8 mouse cellular contexts compared by ENCODE assay signal in the genomic region with DNA sequence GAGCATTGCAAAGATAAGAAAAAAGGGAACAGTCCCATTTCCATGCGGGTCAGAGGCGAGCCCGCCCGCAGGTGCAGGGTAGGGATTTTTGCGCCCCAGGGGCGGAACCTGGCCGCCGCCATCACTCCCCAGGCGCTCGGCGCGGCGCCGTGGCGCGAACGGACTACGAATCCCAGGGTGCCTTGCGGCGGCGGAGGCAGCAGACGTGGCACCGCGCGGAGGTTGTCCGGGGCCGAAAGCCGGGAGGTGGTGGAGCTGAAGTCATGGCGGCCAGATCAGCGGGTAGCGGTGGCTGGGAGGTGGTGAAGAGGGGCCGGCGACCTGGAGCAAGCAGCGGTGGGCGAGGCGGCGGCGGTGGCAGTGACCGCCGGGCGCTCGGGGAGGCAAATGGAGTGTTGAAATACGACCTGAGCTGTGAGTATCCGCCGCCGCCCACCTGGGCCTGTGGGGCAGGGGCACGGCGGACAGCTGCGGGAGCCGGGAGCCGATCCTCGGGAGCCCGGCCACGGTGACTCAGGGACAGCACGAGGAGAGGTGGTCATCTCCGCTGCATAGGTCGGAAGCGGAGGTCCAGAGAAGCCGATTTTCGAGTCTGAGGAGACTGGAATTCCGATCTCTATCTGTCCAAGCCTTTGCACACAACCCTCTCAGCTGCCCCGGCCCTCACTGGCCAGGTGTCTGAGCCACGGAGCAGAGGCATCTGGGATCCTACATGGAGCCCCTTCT. TPM values are rescaled to one million over a fixed set of nuclear protein-coding genes. Genes with fewer than 3 reads are reported as not detected.
A peak's percentile ranks its signal among the peaks of the same experiment; 100 is the strongest.
DNase-seq lines count a peak whose midpoint lies in the region; ATAC-seq and TF ChIP-seq lines count a peak whose summit lies in the region.

No protein-coding gene starts in this region.

- H3K9ac ChIP-seq in embryonic facial prominence, embryonic 14.5 days (ENCODE audit: low read depth, low read length): peak overlapping the region; percentile 93
- H3K9ac ChIP-seq in kidney, embryonic 14.5 days (ENCODE audit: low read depth, low read length): peak overlapping the region; percentile 85

- WGBS in bone marrow, adult 2 months: under 1% methylated on average over 63 of the region's 63 CpGs
- WGBS in embryonic facial prominence, embryonic 14.5 days: under 1% methylated on average over 40 of the region's 63 CpGs
- under 1% methylated on average over 59 of the region's 63 CpGs for WGBS in kidney, embryonic 14.5 days

- H3K27me3 ChIP-seq in embryonic facial prominence, embryonic 14.5 days (replicated peaks; ENCODE audit: control insufficient read depth, insufficient read depth, low read length): no peaks in the 10 kb centered on the region
- no peaks in the 10 kb centered on the region for H3K27me3 ChIP-seq in kidney, embryonic 14.5 days (ENCODE audit: control insufficient read depth, insufficient read depth, low read length)

- ATAC-seq in embryonic facial prominence, embryonic 14.5 days (ENCODE audit: low read depth): peak; percentile 95
- peak; percentile 92 for ATAC-seq in kidney, embryonic 14.5 days (ENCODE audit: low FRiP score, low TSS enrichment)

- peak; percentile 88; the same call in 1 of the 2 replicates for TF ChIP-seq POLR2A in bone marrow, adult 2 months (IDR thresholded peaks at IDR 0.05; ENCODE audit: borderline replicate concordance, control insufficient read depth, low read depth, low read length)

- peak overlapping the region; percentile 60 for H3K4me2 ChIP-seq in embryonic facial prominence, embryonic 14.5 days (ENCODE audit: low read depth, low read length)
- peak overlapping the region; percentile 82 for H3K4me2 ChIP-seq in kidney, embryonic 14.5 days (replicated peaks; ENCODE audit: low read depth, low read length)

- H3K27ac ChIP-seq in bone marrow, adult 2 months (ENCODE audit: control insufficient read depth, insufficient read depth, low read depth, low read length, poor library complexity): peak overlapping the region; percentile 60; the same call in 1 of the 2 replicates
- H3K27ac ChIP-seq in embryonic facial prominence, embryonic 14.5 days (replicated peaks; ENCODE audit: low read depth, low read length): peak overlapping the region; percentile 77
- peak overlapping the region; percentile 14; the same call in 1 of the 2 replicates for H3K27ac ChIP-seq in kidney, embryonic 14.5 days (ENCODE audit: low read depth, low read length)

- peaks cover 64% of the 10 kb centered on the region for H3K36me3 ChIP-seq in embryonic facial prominence, embryonic 14.5 days (ENCODE audit: control insufficient read depth, insufficient read depth, low read length)
- H3K36me3 ChIP-seq in kidney, embryonic 14.5 days (ENCODE audit: control insufficient read depth, insufficient read depth, low read length): peaks cover 36% of the 10 kb centered on the region

- peak overlapping the region; percentile 78 for H3K4me3 ChIP-seq in bone marrow, adult 2 months (replicated peaks; ENCODE audit: control insufficient read depth, low read depth, low read length)
- peak overlapping the region; percentile 95 for H3K4me3 ChIP-seq in embryonic facial prominence, embryonic 14.5 days (ENCODE audit: low read depth, low read length)
- peak overlapping the region; percentile 86 for H3K4me3 ChIP-seq in kidney, embryonic 14.5 days (ENCODE audit: low read length)

- DNase-seq in B cell, adult 2 months: peak; percentile 95
- peak; percentile 92 for DNase-seq in embryonic facial prominence, embryonic 14.5 days (ENCODE audit: low spot score)
- peak; percentile 89 to 90 for DNase-seq in heart, adult 9 months (ENCODE audit: low spot score in 2 of 2)
- DNase-seq in liver: peak; percentile 93
- DNase-seq in monocyte, adult 2 months (ENCODE audit: low read depth in 1 of 2, low spot score in 2 of 2): peak; percentile 64 to 77
- DNase-seq in spleen, postnatal 14 days (ENCODE audit: low spot score in 2 of 2): peak; percentile 85 to 95

- no peaks in the 10 kb centered on the region for H3K9me3 ChIP-seq in embryonic facial prominence, embryonic 14.5 days (ENCODE audit: control insufficient read depth, low read length)
- H3K9me3 ChIP-seq in kidney, embryonic 14.5 days (ENCODE audit: control insufficient read depth, low read length): no peaks in the 10 kb centered on the region

- TF ChIP-seq CTCF in bone marrow, adult 2 months (IDR thresholded peaks at IDR 0.05; ENCODE audit: control insufficient read depth, insufficient read depth, low read length): peak; percentile 8; the same call in 1 of the 2 replicates

- no peaks in the 10 kb centered on the region; the same call in 1 of the 2 replicates for H3K4me1 ChIP-seq in bone marrow, adult 2 months (ENCODE audit: control insufficient read depth, insufficient read depth, low read length)
- peaks cover 11% of the 10 kb centered on the region; the same call in 1 of the 2 replicates for H3K4me1 ChIP-seq in embryonic facial prominence, embryonic 14.5 days (ENCODE audit: control insufficient read depth, insufficient read depth, low read length)
- H3K4me1 ChIP-seq in kidney, embryonic 14.5 days (ENCODE audit: control insufficient read depth, insufficient read depth, low read length): peaks cover 5% of the 10 kb centered on the region

RNA-seq across cellular contexts. Expression of a gene that starts 1.8 kb away (rescaled TPM):
- 15.3 and 29.1 TPM in 2 replicates for polyA plus RNA-seq in bone marrow, adult 2 months (2011; ENCODE audit: insufficient read depth, insufficient read length, low replicate concordance, missing spikeins)
- polyA plus RNA-seq in embryonic facial prominence, embryonic 14.5 days (2014; fragmentation: Nextera tagmentation; extraction: Ambion mirVana): 77.1 and 77.2 TPM in 2 replicates
- 53.1 and 65.1 TPM in 2 replicates for polyA plus RNA-seq in kidney, embryonic 14.5 days (2014; fragmentation: Nextera tagmentation; extraction: Ambion mirVana)

RNA-seq across cellular contexts. Expression of a gene that starts 18.9 kb away (rescaled TPM):
- polyA plus RNA-seq in bone marrow, adult 2 months (2011; ENCODE audit: insufficient read depth, insufficient read length, low replicate concordance, missing spikeins): 5.4 and 6.2 TPM in 2 replicates
- polyA plus RNA-seq in embryonic facial prominence, embryonic 14.5 days (2014; fragmentation: Nextera tagmentation; extraction: Ambion mirVana): 17.4 and 22.4 TPM in 2 replicates
- polyA plus RNA-seq in kidney, embryonic 14.5 days (2014; fragmentation: Nextera tagmentation; extraction: Ambion mirVana): 19.5 and 27.1 TPM in 2 replicates

RNA-seq across cellular contexts. Expression of a gene that starts 38.0 kb away (rescaled TPM):
- 147 and 148 TPM in 2 replicates for polyA plus RNA-seq in bone marrow, adult 2 months (2011; ENCODE audit: insufficient read depth, insufficient read length, low replicate concordance, missing spikeins)
- polyA plus RNA-seq in embryonic facial prominence, embryonic 14.5 days (2014; fragmentation: Nextera tagmentation; extraction: Ambion mirVana): 507 and 572 TPM in 2 replicates
- 500 and 653 TPM in 2 replicates for polyA plus RNA-seq in kidney, embryonic 14.5 days (2014; fragmentation: Nextera tagmentation; extraction: Ambion mirVana)

RNA-seq across cellular contexts. Expression of a gene that starts 43.6 kb away (rescaled TPM):
- polyA plus RNA-seq in bone marrow, adult 2 months (2011; ENCODE audit: insufficient read depth, insufficient read length, low replicate concordance, missing spikeins): 9.3 and 17.6 TPM in 2 replicates
- polyA plus RNA-seq in embryonic facial prominence, embryonic 14.5 days (2014; fragmentation: Nextera tagmentation; extraction: Ambion mirVana): 200 and 225 TPM in 2 replicates
- polyA plus RNA-seq in kidney, embryonic 14.5 days (2014; fragmentation: Nextera tagmentation; extraction: Ambion mirVana): 170 and 191 TPM in 2 replicates

RNA-seq across cellular contexts. Expression of a gene that starts 51.7 kb away (rescaled TPM):
- polyA plus RNA-seq in bone marrow, adult 2 months (2011; ENCODE audit: insufficient read depth, insufficient read length, low replicate concordance, missing spikeins): 42.6 and 45.4 TPM in 2 replicates
- polyA plus RNA-seq in embryonic facial prominence, embryonic 14.5 days (2014; fragmentation: Nextera tagmentation; extraction: Ambion mirVana): 22.1 and 24.7 TPM in 2 replicates
- polyA plus RNA-seq in kidney, embryonic 14.5 days (2014; fragmentation: Nextera tagmentation; extraction: Ambion mirVana): 29.7 and 31.4 TPM in 2 replicates

Comparison
In these comparisons a context has a peak if more than half of its experiments do, and no peak if none do; other contexts are left out.
1. Peak in every context shown above with its lines: DNase-seq, ATAC-seq, H3K4me3 ChIP-seq and H3K27ac ChIP-seq.
2. H3K27ac ChIP-seq: peak in every context shown above with its lines; median percentile 77 in embryonic facial prominence, embryonic 14.5 days; 60 in bone marrow, adult 2 months; 14 in kidney, embryonic 14.5 days.